Mouse (Mus musculus) cerebellum, adult 18-20 months (tissue): ENCODE results near the gene Nelfa.
"Not testable (repeated sequence)": the region's sequence is repeated elsewhere in the genome, so short reads cannot be mapped to it uniquely, and the experiment has no call there.

ENCODE experiments used
- DNase-seq, 2 experiments: peaks; one replicate each; pipeline ENCODE4 v3.0.0; 2021

Nelfa gene

GRCm38 (mm10) chr5:33916616-33917015 is 19.6 kb downstream of the Nelfa start:
- DNase-seq: peak in 1 of 2 experiments; percentile 2

DNA sequence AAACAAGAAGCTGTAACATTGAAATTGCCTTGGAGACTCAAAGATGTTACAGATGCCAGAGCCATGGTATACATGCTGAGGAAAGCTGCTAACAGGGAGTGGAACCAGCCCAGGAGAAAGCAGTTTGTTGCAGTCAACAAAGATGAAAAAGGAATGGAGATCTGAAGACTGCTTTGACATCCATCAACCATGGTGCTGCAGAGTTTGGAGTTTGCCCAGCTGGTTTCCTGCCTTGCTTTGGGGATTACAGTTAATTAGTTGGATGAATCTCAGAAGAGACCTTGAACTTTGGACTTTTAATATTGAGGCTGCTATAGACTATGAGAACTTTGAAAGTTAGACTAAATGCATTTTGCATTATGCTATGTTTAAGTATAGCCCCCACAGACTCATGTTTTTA is 21.2 kb downstream of the Nelfa start:
- DNase-seq: not testable (repeated sequence)

DNA sequence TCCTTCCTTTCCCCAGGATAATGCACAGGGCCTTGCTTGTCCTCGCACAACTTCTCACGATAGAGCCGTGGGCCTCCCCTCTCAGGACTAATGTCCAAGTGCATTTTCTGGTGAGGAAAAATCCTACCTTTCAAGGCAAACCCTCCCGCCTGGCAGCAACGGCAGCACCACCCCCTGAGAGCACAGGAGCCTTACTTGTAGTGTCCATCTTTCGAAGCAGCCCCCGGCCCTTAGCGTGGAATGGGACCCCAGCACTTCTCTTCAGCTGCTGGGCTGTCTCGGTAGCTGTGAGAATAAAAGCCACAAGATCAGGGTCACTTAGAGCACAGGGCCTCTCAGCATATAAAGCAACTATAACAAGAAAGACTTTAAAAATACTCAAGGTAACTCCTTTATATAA is 33.0 kb downstream of the Nelfa start:
- no peak for DNase-seq

GRCm38 (mm10) chr5:33902696-33903095 is 33.5 kb downstream of the Nelfa start:
- no peak for DNase-seq

GRCm38 (mm10) chr5:33901278-33901677 is 34.9 kb downstream of the Nelfa start:
- DNase-seq: no peak

DNA sequence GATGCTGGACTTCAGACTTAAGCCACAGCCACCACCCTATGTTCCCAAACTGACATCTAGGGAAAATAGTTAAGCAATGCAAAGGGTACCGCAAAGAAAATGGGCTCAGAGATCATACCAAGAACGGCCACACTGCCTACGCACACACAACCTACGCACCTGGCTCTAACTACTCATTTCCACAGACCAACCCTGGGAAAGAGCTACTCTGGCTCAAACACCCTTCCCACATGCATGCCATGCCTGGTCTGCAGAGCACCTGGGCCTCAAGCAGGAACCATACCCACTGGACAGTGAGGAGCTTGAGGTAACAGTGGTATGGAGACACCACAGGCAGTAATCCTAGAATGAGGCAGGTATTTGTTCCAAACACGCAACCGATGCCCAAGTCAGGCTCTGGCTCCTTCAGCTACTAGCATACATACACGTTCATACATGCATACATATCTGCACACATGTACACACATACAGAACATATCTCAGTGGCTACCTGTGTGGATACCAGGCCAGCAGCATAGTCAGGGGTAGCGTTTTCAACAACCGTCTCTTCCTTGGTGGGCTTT is 35.4 kb downstream of the Nelfa start:
- no peak for DNase-seq

- DNase-seq: no peak
Measured at GRCm38 (mm10) chr5:33900101-33900500, 36.1 kb downstream of the Nelfa start.

GRCm38 (mm10) chr5:33899245-33899644 is 37.0 kb downstream of the Nelfa start:
- DNase-seq: no peak

DNA sequence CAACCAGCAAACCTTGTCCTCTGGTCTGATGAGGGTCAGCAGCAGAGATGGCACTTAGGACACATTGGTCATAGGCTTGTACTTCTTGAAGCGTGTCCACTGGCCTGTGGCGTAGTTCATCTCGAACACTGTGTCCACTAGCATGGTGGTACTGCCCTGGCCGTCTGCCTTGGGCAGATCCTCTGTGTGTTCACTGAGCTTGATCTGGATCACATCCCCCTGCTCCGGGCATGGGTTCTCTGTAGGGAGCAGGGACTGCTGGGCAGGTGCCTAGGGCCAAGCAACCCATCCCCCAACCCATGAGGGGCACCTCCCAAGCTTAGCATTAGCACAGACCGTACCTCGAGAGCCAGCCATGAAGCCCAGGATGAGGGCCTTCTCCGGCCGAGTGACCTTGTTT is 37.5 kb downstream of the Nelfa start:
- DNase-seq: no peak

GRCm38 (mm10) chr5:33897158-33897557 is 39.1 kb downstream of the Nelfa start:
- no peak for DNase-seq

GRCm38 (mm10) chr5:33895116-33895515 is 41.1 kb downstream of the Nelfa start:
- no peak for DNase-seq

DNA sequence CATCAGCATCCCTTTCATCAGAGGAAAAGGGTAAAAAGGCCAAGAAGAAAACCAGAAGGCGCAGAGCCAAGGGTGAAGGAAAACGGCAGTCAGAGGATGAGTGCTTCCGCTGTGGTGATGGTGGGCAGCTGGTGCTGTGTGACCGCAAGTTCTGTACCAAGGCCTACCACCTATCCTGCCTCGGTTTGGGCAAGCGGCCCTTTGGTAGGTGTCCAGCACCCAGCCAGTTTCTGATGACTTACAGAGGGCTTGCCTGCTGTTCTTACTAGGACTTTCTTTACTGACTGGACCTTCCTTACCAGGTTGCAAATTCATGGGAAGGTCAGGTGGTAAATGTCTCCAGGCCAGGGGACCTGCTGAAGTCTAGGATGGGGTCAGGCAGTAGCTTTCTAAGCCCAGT is 42.8 kb downstream of the Nelfa start:
- no peak for DNase-seq

GRCm38 (mm10) chr5:33881118-33881517 is 55.1 kb downstream of the Nelfa start:
- no peak for DNase-seq

DNA sequence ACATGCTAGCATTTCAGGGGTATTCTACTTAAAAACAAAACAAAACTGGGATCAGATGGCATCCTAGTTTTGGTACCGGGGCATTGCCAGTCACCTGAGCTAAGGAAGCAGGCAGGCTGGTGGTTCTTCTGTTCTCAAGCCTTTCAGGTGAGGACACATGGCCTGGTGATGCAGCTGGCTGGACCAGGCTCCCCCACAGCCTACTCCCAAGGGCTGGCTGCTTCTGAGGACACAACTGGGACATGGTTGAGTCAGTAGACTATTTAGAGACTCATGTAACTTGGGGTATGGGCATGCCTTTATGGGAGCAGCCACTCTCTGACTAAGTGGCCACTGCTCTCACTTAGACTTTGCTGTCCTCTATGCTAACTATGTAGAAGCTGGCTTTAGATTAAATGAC is 60.7 kb downstream of the Nelfa start:
- no peak for DNase-seq

GRCm38 (mm10) chr5:33857693-33858092 is 78.5 kb downstream of the Nelfa start:
- no peak for DNase-seq

DNA sequence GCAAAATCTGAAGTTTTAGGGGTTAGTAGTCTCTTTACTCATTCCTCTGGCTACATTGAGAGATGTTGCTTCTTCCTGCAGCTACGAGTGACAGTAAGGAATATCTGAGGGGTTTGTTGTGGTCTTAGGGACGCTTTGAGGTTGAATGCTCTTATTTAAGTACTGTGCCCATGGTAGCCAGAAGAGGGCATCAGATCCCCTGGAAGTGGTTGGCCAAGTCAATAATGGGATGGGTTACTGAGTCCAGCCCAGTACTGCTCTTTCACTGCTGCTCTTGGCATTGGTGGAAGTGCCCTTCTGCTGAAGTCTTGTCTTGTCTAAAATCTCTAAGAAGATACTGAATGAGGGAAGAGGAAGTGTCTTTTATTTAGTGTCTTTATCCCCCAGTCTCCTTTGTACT is 82.2 kb downstream of the Nelfa start:
- peak; percentile 16 to 19 for DNase-seq

GRCm38 (mm10) chr5:33853086-33853485 is 83.1 kb downstream of the Nelfa start:
- peak in 1 of 2 experiments; percentile 17 for DNase-seq

GRCm38 (mm10) chr5:33851466-33851865 is 84.7 kb downstream of the Nelfa start:
- no peak for DNase-seq
